Mouse (Mus musculus): ENCODE results near the gene Cdkn1b. TPM values are rescaled to one million over a fixed set of nuclear protein-coding genes. Genes with fewer than 3 reads are reported as not detected.

Gene Cdkn1b
- polyA plus RNA-seq, 1 experiment from 2014 or later, result 15.9 TPM

DNA sequence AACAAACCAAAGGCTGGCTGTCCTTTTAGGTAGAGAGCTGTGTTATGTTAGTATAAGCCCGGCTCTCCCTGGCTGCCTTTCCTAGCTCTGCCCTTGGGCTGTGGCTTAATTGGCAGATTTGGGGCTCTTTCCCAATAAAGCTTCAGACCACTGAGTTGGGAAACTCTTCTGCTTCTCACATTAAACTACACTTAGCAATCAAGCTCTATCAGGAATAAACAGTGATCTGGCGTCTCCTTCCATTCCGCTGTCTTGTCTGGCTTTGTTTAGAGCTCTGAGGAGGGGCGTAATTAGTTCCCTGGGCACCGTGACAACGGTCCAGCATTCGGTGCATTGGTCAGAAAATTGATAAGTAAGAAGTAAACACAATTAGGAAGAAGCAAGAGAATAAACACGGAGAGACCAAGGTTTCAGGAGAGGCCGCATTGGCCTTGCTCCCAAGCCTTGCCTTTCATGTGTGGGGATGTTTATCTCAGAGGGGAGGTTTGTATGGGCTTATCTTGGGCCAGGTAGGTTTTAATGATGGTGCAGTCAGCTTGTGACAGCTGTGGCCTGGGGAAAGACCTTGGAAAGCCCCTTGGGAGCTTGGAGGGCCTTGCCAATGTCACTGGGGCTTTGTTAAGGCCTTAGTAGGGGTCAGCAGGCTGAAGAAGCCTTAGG, 41.8 kb downstream of the Cdkn1b start:
- no peak overlapping the region for H3K4me3 ChIP-seq (replicated peaks)
- H3K4me2 ChIP-seq, result no peak overlapping the region
- no peaks in the 10 kb centered on the region for H3K27me3 ChIP-seq
- H3K27ac ChIP-seq, result no peak overlapping the region
- ATAC-seq (replicated peaks; ENCODE audit: low FRiP score), result no peak
- H3K9me3 ChIP-seq (replicated peaks), result no peaks in the 10 kb centered on the region; the same call in 1 of the 2 replicates
- no peak overlapping the region for H3K9ac ChIP-seq
- H3K4me1 ChIP-seq, result peaks cover 9% of the 10 kb centered on the region
- no peaks in the 10 kb centered on the region for H3K36me3 ChIP-seq
- WGBS, result 64% methylated on average over 9 of the region's 9 CpGs

DNA sequence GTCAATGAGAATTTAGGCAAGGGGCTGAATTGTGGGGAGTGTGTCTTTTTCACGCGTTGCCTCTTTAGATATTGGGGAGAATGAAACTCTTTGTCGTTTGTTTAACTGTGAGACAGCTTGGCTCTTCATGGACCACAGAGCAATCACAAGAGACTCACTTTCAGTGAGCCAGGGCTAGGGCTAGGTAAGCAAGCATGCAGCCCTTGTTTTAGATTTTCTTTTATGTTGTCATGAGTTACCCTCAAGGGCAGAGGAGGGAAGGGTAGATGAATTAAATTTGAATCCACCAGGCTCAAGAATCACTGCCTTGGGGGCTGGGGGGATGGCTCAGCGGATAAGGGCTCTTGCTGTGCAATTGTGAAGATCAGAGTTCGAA, 42.3 kb downstream of the Cdkn1b start:
- Histone ChIP-seq H3K27ac (no peak overlapping the region), H3K9me3 (replicated peaks) (no peaks in the 10 kb centered on the region; the same call in 1 of the 2 replicates), H3K36me3 (no peaks in the 10 kb centered on the region), H3K4me2 (no peak overlapping the region), H3K4me3 (replicated peaks) (no peak overlapping the region), H3K27me3 (no peaks in the 10 kb centered on the region), H3K9ac (no peak overlapping the region), H3K4me1 (peaks cover 9% of the 10 kb centered on the region)
- 67% methylated on average over 5 of the region's 5 CpGs for WGBS
- ATAC-seq (replicated peaks; ENCODE audit: low FRiP score), result no peak

DNA sequence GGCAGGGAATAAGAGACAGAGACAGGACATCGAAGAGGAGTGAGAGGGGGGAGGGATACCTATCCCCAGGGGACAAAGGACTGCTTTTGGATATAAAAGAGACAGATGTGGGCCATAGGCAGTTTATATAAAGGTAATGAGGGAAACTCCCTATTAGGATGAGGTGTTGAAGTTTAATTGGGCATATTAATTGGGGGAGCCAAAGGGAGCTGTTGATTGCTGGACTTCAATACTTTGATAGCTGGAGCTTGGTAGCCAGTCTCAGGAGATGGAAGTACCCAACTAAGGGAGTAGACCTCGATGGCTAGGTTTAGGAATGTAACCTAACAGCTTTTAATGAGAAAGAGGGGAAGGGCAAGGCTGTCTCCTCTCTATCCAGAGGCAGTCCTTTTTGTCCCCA, 43.7 kb downstream of the Cdkn1b start:
- Histone ChIP-seq H3K9me3 (replicated peaks) (no peaks in the 10 kb centered on the region; the same call in 1 of the 2 replicates), H3K9ac (no peak overlapping the region), H3K4me1 (peaks cover 9% of the 10 kb centered on the region), H3K4me3 (replicated peaks) (no peak overlapping the region), H3K4me2 (no peak overlapping the region), H3K36me3 (no peaks in the 10 kb centered on the region), H3K27me3 (no peaks in the 10 kb centered on the region), H3K27ac (no peak overlapping the region)
- ATAC-seq (replicated peaks; ENCODE audit: low FRiP score), result no peak
- 77% methylated on average over 2 of the region's 2 CpGs for WGBS

DNA sequence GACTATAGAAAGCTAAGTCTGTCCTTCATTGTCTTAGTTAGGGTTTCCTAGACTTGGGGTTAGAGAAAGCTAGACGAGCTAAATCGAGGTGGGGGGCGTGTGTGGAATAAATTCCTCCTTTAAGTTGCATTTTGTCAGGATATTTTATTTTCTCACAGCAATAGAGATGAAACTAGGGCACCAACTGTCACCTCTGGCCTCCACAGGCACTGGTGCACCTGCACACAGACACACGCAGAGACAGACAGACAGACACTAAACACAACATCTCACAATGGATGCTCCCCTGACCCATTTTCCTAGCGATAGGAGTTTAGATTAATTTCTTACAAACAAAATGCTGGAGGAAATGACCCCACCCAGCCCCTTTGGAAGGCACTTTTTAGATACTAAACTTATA, 46.5 kb downstream of the Cdkn1b start:
- Histone ChIP-seq H3K36me3 (no peaks in the 10 kb centered on the region), H3K4me2 (no peak overlapping the region), H3K4me3 (replicated peaks) (no peak overlapping the region), H3K27me3 (no peaks in the 10 kb centered on the region), H3K9ac (no peak overlapping the region), H3K9me3 (replicated peaks) (no peaks in the 10 kb centered on the region; the same call in 1 of the 2 replicates), H3K4me1 (peaks cover 4% of the 10 kb centered on the region), H3K27ac (no peak overlapping the region)
- 83% methylated on average over 5 of the region's 5 CpGs for WGBS
- no peak for ATAC-seq (replicated peaks; ENCODE audit: low FRiP score)

DNA sequence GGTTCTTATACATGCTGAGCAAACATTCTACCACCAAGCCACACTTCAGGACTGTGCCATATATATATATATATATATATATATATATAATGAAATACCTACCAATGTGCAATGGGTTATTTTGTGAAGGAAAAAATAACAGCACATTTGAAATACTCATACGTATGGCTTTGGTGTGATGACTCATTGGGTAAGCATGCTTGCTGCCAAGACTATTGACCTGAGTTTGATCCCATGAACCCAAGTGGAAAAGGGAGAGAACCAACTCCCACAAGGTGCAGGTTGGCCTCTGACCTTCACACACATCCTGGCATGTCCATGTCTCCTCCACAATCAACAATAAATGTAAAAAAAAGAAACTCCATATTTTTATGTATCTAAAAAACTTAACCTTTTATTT, 48.1 kb downstream of the Cdkn1b start:
- Histone ChIP-seq H3K4me3 (replicated peaks) (no peak overlapping the region), H3K9ac (no peak overlapping the region), H3K4me1 (peaks cover 9% of the 10 kb centered on the region; the same call in 1 of the 2 replicates), H3K4me2 (no peak overlapping the region), H3K27ac (no peak overlapping the region), H3K36me3 (no peaks in the 10 kb centered on the region), H3K27me3 (no peaks in the 10 kb centered on the region), H3K9me3 (replicated peaks) (no peaks in the 10 kb centered on the region; the same call in 1 of the 2 replicates)
- no peak for ATAC-seq (replicated peaks; ENCODE audit: low FRiP score)
- 40% methylated on average over 1 of the region's 1 CpGs for WGBS

DNA sequence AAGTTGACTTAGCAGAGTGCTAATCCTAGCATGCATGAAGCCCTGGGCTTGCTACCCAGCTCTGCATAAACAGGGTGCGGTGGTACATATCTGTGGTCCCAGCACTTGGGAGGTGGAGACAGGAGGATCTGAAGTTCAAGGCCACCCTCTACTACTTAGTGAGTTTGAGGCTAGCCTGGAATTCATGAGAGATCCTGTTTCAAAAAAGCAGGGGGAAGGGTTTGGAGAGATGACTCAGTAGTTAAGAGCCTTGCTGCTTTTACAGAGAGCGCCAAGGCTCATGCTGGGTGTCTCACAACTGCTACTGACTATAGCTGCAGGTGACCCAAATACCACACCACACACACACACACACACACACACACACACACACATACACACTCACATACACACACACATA, 49.3 kb downstream of the Cdkn1b start:
- Histone ChIP-seq H3K9me3 (replicated peaks) (no peaks in the 10 kb centered on the region; the same call in 1 of the 2 replicates), H3K4me3 (replicated peaks) (no peak overlapping the region), H3K36me3 (no peaks in the 10 kb centered on the region), H3K4me2 (no peak overlapping the region), H3K9ac (no peak overlapping the region), H3K27ac (no peak overlapping the region), H3K27me3 (no peaks in the 10 kb centered on the region), H3K4me1 (peaks cover 17% of the 10 kb centered on the region)
- ATAC-seq (replicated peaks; ENCODE audit: low FRiP score), result no peak
- WGBS, result 92% methylated on average over 2 of the region's 2 CpGs

DNA sequence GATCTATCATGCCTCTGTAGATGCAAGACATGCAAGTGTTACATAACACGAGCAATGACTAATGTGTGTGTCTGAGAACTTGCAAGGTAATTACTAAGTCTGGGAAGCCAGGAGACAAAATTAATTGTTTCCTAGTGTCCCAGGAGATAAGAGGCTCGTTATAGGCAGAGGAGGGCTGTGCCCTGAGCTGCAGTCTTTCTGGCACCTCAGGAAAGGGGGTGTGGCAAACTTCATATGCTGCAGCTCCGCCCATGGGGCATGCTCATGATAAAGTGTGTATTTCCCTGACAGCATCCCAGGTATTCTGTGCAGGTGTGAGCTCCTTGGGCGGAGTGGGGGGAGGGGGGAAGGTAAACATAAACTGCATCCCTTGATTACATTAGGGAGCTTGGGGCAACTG, 51.9 kb downstream of the Cdkn1b start:
- Histone ChIP-seq H3K9ac (no peak overlapping the region), H3K36me3 (no peaks in the 10 kb centered on the region), H3K4me2 (no peak overlapping the region), H3K4me3 (replicated peaks) (no peak overlapping the region), H3K27ac (no peak overlapping the region), H3K4me1 (peaks cover 22% of the 10 kb centered on the region), H3K27me3 (no peaks in the 10 kb centered on the region), H3K9me3 (replicated peaks) (no peaks in the 10 kb centered on the region)
- ATAC-seq (replicated peaks; ENCODE audit: low FRiP score), result no peak
- 37% methylated on average over 4 of the region's 4 CpGs for WGBS

Other genes with a start within 250 kb of the Cdkn1b start
- 11.0 and 11.8 TPM in 2 replicates for gene Dusp16, start 127.8 kb upstream of the Cdkn1b start, polyA plus RNA-seq (2015; fragmentation: Nextera tagmentation; extraction: Ambion mirVana)
- gene Crebl2, start 90.2 kb upstream of the Cdkn1b start, polyA plus RNA-seq (2015; fragmentation: Nextera tagmentation; extraction: Ambion mirVana), result 2.3 and 3.1 TPM in 2 replicates
- gene Gpr19, start 21.8 kb upstream of the Cdkn1b start, polyA plus RNA-seq (2015; fragmentation: Nextera tagmentation; extraction: Ambion mirVana), result 11.0 and 12.3 TPM in 2 replicates
- gene Apold1, start 61.3 kb downstream of the Cdkn1b start, polyA plus RNA-seq (2015; fragmentation: Nextera tagmentation; extraction: Ambion mirVana), result 3.9 and 4.6 TPM in 2 replicates
- 118 and 120 TPM in 2 replicates for gene Ddx47, start 91.2 kb downstream of the Cdkn1b start, polyA plus RNA-seq (2015; fragmentation: Nextera tagmentation; extraction: Ambion mirVana)
- 13.8 and 14.0 TPM in 2 replicates for gene Gprc5a, start 145.2 kb downstream of the Cdkn1b start, polyA plus RNA-seq (2015; fragmentation: Nextera tagmentation; extraction: Ambion mirVana)
- not detected in 2 replicates for gene Gprc5d, start 197.9 kb downstream of the Cdkn1b start, polyA plus RNA-seq (2015; fragmentation: Nextera tagmentation; extraction: Ambion mirVana)